Mouse (Mus musculus) induced T-regulatory cell, adult 2 months (primary cell): ENCODE results near the gene Adamts8.

Source experiments
- DNase-seq: peaks from one replicate; pipeline ENCODE4 v3.0.0-alpha.2; 2012; ENCODE audit warnings: low read depth

Adamts8 gene

DNA sequence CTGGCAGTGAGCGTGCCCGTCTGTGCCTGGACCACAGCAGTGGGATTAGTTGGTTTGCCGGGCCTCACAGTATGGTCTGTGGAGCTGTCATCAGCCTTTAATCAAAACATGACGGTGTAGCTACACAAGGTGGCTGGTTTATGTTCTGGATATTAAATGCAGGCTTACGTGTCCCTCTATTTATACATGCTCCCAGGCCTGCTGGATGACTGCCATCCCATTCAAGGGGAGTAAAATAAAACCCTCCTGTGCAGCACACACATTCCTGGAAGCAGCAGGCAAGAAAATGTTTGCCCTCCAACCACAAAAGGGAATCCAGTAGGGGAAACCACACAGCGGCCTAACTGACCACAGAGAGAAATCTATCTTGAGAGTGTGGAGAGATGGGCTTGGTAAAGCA is 43.4 kb downstream of the Adamts8 start:
- no peak for DNase-seq

- no peak for DNase-seq
Observed at GRCm38 (mm10) chr9:30993106-30993505, 50.7 kb downstream of the Adamts8 start.

GRCm38 (mm10) chr9:30996590-30997562 is 54.5 kb downstream of the Adamts8 start:
- no peak for DNase-seq

DNA sequence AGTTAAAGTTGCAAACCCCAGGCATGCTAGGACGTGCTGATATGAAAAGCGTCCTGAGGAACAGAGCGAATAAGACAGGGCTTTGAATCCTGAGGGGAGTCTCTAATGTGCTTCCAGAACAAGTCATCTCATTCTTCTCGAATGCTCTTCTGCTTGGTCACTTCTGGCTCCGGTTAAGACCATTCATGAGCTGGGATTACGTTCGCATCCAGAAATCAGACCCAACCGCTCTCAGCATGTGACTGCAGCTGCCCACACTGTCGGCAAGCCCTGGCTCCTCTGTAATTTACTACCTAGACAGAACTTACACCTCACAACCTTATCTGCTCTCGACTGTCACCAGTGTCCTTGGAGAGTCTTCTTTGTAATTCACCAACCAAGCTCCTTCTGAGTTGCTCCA is 58.3 kb downstream of the Adamts8 start:
- no peak for DNase-seq

DNA sequence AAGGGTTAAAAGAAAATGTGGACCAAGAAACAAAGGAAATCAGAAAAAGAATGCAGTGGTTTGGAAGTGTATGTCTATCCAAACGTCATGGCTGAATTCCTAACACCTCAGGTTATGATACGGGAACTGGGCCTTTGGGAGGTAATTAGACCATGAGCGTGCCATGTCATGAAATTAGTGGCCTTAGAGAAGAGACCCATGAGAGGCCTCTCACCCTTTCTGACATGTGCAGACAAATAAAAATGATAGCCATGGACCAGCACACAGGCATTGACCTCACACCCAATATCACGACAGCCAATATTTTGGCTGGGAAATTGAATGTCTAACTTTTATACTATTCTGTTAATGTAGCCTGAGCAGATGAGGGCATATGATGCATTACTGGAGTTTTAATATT is 60.2 kb downstream of the Adamts8 start:
- no peak for DNase-seq

DNA sequence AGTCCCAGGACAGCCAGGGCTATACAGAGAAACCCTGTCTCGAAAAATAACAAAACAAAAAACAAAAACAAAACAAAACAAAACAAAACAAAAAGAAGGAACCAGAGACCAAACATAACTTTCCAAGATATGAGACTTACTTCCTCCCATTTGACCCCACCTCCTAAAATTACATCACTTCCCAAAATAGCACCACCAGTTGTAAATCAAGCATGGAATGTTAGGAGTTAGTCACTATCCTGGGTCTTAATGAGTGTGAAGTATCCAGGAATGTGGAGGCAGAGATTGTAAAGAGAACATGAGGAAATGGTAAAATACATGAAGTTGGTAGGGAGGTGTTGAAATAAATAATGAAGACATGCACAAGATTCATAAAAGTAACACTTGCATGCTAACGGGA is 67.0 kb downstream of the Adamts8 start:
- no peak for DNase-seq

DNA sequence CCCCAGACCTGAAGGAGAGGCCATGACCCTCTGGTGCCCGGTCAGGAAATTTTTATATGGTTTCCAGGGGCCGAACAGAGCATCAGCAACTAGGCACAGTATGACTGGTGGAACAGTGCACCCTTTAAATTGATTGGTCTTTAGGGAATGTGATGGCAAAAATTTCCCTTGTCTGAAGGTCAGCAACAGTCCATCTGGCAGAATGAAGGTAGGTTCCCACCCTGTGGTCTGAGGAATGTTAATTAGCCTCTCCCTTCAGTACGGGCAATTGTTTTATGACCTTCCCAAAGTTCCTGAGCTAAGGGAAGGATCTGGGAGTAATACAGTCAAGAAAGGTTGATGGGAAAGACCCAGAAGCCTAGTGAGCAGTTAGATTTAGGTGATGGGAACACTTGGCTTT is 67.7 kb downstream of the Adamts8 start:
- DNase-seq, result no peak

DNA sequence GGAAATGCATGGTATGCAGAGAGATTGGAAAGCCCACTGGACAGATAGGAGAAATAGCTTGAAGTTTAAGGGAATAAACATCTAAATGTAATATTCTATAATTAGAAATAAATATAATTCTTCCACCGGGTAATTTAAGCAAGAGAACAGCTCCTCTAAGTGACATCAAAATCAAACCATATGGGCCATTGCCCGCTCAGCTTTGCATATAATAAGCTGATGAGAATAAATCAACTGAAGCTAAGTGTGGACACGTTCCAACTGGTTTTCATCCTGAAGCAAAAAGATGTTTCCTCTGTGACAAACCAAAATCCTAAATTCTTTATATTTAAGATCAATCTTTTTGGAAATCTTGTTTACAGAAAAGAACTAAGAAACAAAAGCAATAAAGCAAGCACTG is 68.4 kb downstream of the Adamts8 start:
- DNase-seq, result no peak

GRCm38 (mm10) chr9:31011533-31011932 is 69.2 kb downstream of the Adamts8 start:
- no peak for DNase-seq

- no peak for DNase-seq
Observed at GRCm38 (mm10) chr9:31012674-31013073, 70.3 kb downstream of the Adamts8 start.

DNA sequence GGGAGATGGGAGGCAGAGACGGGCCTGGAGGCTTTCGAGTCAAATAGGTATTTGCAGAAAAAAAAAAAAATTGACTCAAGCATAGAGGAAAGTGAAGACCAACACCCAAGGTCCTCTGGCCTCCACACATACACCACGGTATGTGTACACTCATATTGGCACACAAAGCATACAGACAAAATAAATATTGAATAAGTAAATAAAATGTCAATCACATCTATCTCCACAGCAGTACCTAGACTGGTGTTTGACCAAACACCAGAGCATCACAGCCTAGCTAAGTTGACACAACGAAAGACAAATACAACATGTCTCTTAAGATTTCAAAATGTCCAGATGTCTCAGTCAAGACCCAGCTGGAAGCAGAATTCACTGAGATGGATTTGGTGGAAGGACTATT is 71.1 kb downstream of the Adamts8 start:
- DNase-seq, result no peak
